Mouse (Mus musculus) thymus, adult 2 months (tissue): ENCODE measurements around the gene Gcc2.

ENCODE experiments used
- CTCF ChIP-seq: fragments of 200-500 bp; IDR thresholded peaks from 2 replicates; pipeline ENCODE4 v1.5.1; 2012; ENCODE audit warnings: mild to moderate bottlenecking, control low read depth, low read length, moderate library complexity, borderline replicate concordance; ENCODE audit not compliant: control insufficient read depth, poor library complexity, insufficient read depth; ENCODE audit errors: extremely low read depth
- POLR2A ChIP-seq: fragments of 200-500 bp; IDR thresholded peaks from 2 replicates; pipeline ENCODE4 v1.6.1; 2012; ENCODE audit warnings: mild to moderate bottlenecking, low read length, control low read depth, moderate library complexity; ENCODE audit not compliant: control insufficient read depth, poor library complexity, insufficient read depth; ENCODE audit errors: extremely low read depth

GRCm38 (mm10) chr10:58310791-58311190 lies 55.5 kb downstream of the Gcc2 start:
- TF ChIP-seq CTCF: no peak
- TF ChIP-seq POLR2A: no peak
